Mouse (Mus musculus) stomach, embryonic 16.5 days (tissue): ENCODE results near the gene Cnn2. TPM values are rescaled to one million over a fixed set of nuclear protein-coding genes. Genes with fewer than 3 reads are reported as not detected.

Experiments
- ATAC-seq: fragments of 200-750 bp; cut with Nextera tagmentation; 2 replicates; pipeline ENCODE4 v1.8.0; 2017; ENCODE audit warnings: moderate number of reproducible peaks, moderate TSS enrichment; ENCODE audit not compliant: insufficient read depth, low FRiP score
- H3K27ac ChIP-seq: fragments of 300-500 bp; sonication (generic); 2 replicates; pipeline ENCODE4 v1.5.1; 2014; ENCODE audit warnings: low read length
- H3K27me3 ChIP-seq: fragments of 300-500 bp; sonication (generic); 2 replicates; pipeline ENCODE4 v1.6.1; 2014; ENCODE audit warnings: low read length, control low read depth, mixed read lengths; ENCODE audit not compliant: control insufficient read depth, insufficient read depth
- H3K36me3 ChIP-seq: fragments of 300-500 bp; sonication (generic); 2 replicates; pipeline ENCODE4 v1.6.1; 2014; ENCODE audit warnings: low read length; ENCODE audit not compliant: control insufficient read depth, insufficient read depth
- H3K4me1 ChIP-seq: fragments of 300-500 bp; sonication (generic); 2 replicates; pipeline ENCODE4 v1.6.1; 2014; ENCODE audit warnings: low read length, control low read depth, mixed read lengths; ENCODE audit not compliant: control insufficient read depth, insufficient read depth
- H3K4me2 ChIP-seq: fragments of 300-500 bp; sonication (generic); 2 replicates; pipeline ENCODE4 v1.6.1; 2014; ENCODE audit warnings: low read depth, low read length, mixed read lengths
- H3K4me3 ChIP-seq: fragments of 300-500 bp; sonication (generic); replicated peaks from 2 replicates; pipeline ENCODE4 v1.5.1; 2014; ENCODE audit warnings: mild to moderate bottlenecking, low read length
- H3K9ac ChIP-seq: fragments of 300-500 bp; sonication (generic); 2 replicates; pipeline ENCODE4 v1.6.1; 2014; ENCODE audit warnings: low read length
- H3K9me3 ChIP-seq: fragments of 300-500 bp; sonication (generic); replicated peaks from 2 replicates; pipeline ENCODE4 v1.6.1; 2016; ENCODE audit warnings: low read length, control low read depth; ENCODE audit not compliant: control insufficient read depth
- WGBS: fragments of 180-500 bp; shearing (Covaris S2); extraction: QIAGEN DNeasy Blood & Tissue Kit; methylation state at CpG from one replicate; pipeline ENCODE4 v1.1.7; 2014; 5-methylcytosine and 5-hydroxymethylcytosine counted together
- polyA plus RNA-seq: library from polyadenylated mRNA; unstranded; fragments of >200 nt; fragmentation: Nextera tagmentation; extraction: Ambion mirVana; gene quantifications from 2 replicates; pipeline ENCODE4 v1.2.1, GENCODE M21; 2015

Gene Cnn2
- polyA plus RNA-seq, 1 experiment from 2014 or later = 333 TPM

DNA sequence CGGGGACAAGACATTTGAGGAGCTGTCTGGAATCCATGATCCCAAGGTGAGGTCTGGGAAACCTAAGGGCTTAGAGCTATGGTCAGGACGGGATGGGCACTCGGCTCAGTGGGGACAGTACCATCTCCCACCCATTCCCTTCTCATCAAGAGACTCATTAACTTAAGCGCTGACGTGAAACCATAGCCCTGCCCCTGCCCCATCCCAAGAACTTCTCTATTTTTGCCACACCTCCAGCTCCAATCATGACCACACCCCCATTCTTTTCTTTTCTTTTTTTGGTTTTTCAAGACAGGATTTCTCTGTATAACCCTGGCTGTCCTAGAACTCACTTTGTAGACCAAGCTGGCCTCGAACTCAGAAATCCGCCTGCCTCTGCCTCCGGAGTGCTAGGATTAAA lies 13.7 kb upstream of the Cnn2 start:
- ATAC-seq = no peak
- 0 out of 2 replicates have a peak, but pooled peaks cover 9% of the 10 kb centered on the region for H3K9me3 ChIP-seq
- H3K4me1 ChIP-seq = peaks cover 11% of the 10 kb centered on the region
- H3K27ac ChIP-seq = no peak overlapping the region
- no peak overlapping the region for H3K4me2 ChIP-seq
- peaks cover 38% of the 10 kb centered on the region for H3K36me3 ChIP-seq
- H3K9ac ChIP-seq = no peak overlapping the region
- H3K27me3 ChIP-seq = peaks cover 2% of the 10 kb centered on the region; the same call in 1 of the 2 replicates
- WGBS = 79% methylated on average over 8 of the region's 8 CpGs
- H3K4me3 ChIP-seq = no peak overlapping the region

GRCm38 (mm10) chr10:79976071-79976721 lies 12.2 kb upstream of the Cnn2 start:
- no peak overlapping the region for H3K4me3 ChIP-seq
- no peak overlapping the region for H3K4me2 ChIP-seq
- H3K27me3 ChIP-seq = no peaks in the 10 kb centered on the region; the same call in 1 of the 2 replicates
- H3K27ac ChIP-seq = no peak overlapping the region
- 84% methylated on average over 28 of the region's 28 CpGs for WGBS
- 0 out of 2 replicates have a peak, but pooled peaks cover 9% of the 10 kb centered on the region for H3K9me3 ChIP-seq
- ATAC-seq = no peak
- H3K36me3 ChIP-seq = peaks cover 38% of the 10 kb centered on the region
- peaks cover 2% of the 10 kb centered on the region for H3K4me1 ChIP-seq
- H3K9ac ChIP-seq = no peak overlapping the region

GRCm38 (mm10) chr10:79976722-79977107 lies 11.7 kb upstream of the Cnn2 start:
- H3K27me3 ChIP-seq = no peaks in the 10 kb centered on the region; the same call in 1 of the 2 replicates
- H3K9ac ChIP-seq = no peak overlapping the region
- H3K9me3 ChIP-seq = 0 out of 2 replicates have a peak, but pooled peaks cover 9% of the 10 kb centered on the region
- no peak overlapping the region for H3K27ac ChIP-seq
- no peaks in the 10 kb centered on the region for H3K4me1 ChIP-seq
- no peak overlapping the region for H3K4me2 ChIP-seq
- peaks cover 38% of the 10 kb centered on the region for H3K36me3 ChIP-seq
- no peak overlapping the region for H3K4me3 ChIP-seq
- ATAC-seq = no peak
- WGBS = 78% methylated on average over 36 of the region's 36 CpGs

DNA sequence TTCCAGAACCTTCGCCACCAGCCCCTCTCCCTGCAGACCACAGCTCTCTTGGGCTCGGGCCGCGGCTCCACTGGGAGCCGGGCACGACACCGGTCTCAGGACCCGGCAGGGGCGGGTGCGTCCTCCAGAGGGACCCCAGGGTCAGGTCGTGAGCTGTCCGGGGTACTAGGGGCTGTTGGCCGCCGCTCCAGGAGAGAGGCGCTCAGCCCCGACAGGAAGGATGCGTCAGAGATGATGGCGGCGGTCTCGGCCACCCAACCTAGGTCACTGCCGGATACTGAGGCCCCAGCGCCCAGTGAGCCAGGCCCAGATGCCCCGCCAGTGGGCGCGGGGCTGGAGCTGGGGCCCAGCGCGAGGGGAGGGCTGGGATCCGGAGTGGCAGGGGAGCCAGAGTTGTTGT lies 11.1 kb upstream of the Cnn2 start:
- Histone ChIP-seq H3K4me3 (no peak overlapping the region), H3K9me3 (0 out of 2 replicates have a peak, but pooled peaks cover 9% of the 10 kb centered on the region), H3K9ac (no peak overlapping the region), H3K36me3 (peaks cover 38% of the 10 kb centered on the region), H3K4me2 (no peak overlapping the region), H3K27me3 (no peaks in the 10 kb centered on the region), H3K27ac (no peak overlapping the region), H3K4me1 (peaks cover under 1% of the 10 kb centered on the region)
- ATAC-seq = no peak
- 84% methylated on average over 27 of the region's 28 CpGs for WGBS

GRCm38 (mm10) chr10:79978061-79978460 lies 10.3 kb upstream of the Cnn2 start:
- WGBS = 95% methylated on average over 21 of the region's 21 CpGs
- Histone ChIP-seq H3K4me1 (peaks cover 8% of the 10 kb centered on the region), H3K4me3 (no peak overlapping the region), H3K9ac (no peak overlapping the region), H3K27ac (no peak overlapping the region), H3K36me3 (peaks cover 38% of the 10 kb centered on the region), H3K27me3 (no peaks in the 10 kb centered on the region), H3K9me3 (0 out of 2 replicates have a peak, but pooled peaks cover 9% of the 10 kb centered on the region), H3K4me2 (no peak overlapping the region)
- ATAC-seq = no peak

DNA sequence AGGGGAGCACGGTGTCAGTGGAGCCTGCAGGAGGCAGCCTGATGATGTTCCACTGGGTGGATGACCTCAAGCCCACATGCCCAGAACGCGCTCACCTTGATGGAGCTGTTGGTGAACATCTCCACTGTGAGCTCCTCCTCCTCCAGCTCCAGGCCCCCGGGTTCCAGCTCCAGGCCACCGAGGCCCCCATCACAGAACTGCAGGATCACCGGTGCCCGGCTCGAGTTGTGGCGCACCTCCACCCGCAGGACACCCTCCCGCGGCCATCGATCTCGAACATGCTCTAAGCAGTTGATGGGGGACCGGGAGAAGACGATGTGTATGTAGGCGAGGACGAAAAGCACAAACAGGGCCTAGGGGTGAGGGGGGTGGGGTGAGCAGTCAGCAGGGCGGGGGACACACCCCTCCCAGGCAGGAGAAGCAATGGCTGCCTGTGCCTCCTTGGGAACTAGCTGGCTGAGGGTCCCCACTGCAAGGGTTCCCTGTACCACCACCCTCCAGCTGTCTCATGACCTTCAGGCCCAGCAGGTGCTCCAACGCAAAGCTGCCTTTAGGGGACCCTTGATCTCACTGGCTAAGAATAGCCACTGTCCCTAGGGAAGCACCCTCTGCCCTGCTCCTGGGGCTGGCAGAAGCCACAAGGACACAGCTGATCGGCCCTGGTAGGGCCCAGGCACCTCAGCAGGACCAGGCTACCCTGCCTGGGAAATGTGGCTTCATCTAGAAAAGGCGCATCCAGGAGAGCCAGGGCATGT lies 8.8 kb upstream of the Cnn2 start:
- 92% methylated on average over 22 of the region's 22 CpGs for WGBS
- no peak for ATAC-seq
- no peak overlapping the region for H3K9ac ChIP-seq
- H3K4me3 ChIP-seq = no peak overlapping the region
- peaks cover 38% of the 10 kb centered on the region for H3K36me3 ChIP-seq
- no peak overlapping the region for H3K27ac ChIP-seq
- no peaks in the 10 kb centered on the region for H3K27me3 ChIP-seq
- peaks cover 13% of the 10 kb centered on the region for H3K4me1 ChIP-seq
- no peak overlapping the region for H3K4me2 ChIP-seq
- 0 out of 2 replicates have a peak, but pooled peaks cover 9% of the 10 kb centered on the region for H3K9me3 ChIP-seq

DNA sequence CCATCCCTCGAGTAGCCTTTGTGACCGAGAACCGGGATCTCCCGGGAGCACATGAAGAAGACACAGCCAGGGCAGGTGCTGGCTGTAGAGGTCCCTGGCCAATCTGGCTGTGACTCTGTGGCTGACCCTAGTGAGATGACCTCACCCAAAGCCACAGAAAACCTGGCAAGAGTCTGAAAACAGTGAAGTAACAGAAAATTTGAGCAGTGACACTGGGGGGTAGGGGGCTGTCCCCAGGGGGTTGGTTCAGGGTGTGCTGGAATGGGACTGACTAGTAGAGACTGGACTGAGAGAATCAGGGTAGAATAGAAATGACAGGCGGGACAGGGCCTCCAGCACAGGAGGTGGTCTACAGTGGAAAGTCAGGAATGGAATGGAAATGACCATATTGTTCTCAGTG lies 5.2 kb upstream of the Cnn2 start:
- H3K36me3 ChIP-seq = peaks cover 7% of the 10 kb centered on the region
- peak overlapping the region; percentile 98 for H3K27ac ChIP-seq
- 73% methylated on average over 5 of the region's 5 CpGs for WGBS
- peak overlapping the region; percentile 92 for H3K9ac ChIP-seq
- peaks cover 34% of the 10 kb centered on the region for H3K4me1 ChIP-seq
- peak overlapping the region; percentile 90 for H3K4me2 ChIP-seq
- H3K9me3 ChIP-seq = no peaks in the 10 kb centered on the region
- peak overlapping the region; percentile 72 for H3K4me3 ChIP-seq
- H3K27me3 ChIP-seq = no peaks in the 10 kb centered on the region
- ATAC-seq = no peak

- no peak for ATAC-seq
- Histone ChIP-seq H3K27me3 (no peaks in the 10 kb centered on the region), H3K9ac (peak overlapping the region; percentile 92), H3K27ac (peak overlapping the region; percentile 98), H3K4me3 (peak overlapping the region; percentile 72), H3K36me3 (peaks cover 2% of the 10 kb centered on the region; the same call in 1 of the 2 replicates), H3K4me1 (peaks cover 34% of the 10 kb centered on the region), H3K4me2 (peak overlapping the region; percentile 90), H3K9me3 (no peaks in the 10 kb centered on the region)
- under 1% methylated on average over 20 of the region's 21 CpGs for WGBS
Observed at GRCm38 (mm10) chr10:79983670-79984069, 4.7 kb upstream of the Cnn2 start.

DNA sequence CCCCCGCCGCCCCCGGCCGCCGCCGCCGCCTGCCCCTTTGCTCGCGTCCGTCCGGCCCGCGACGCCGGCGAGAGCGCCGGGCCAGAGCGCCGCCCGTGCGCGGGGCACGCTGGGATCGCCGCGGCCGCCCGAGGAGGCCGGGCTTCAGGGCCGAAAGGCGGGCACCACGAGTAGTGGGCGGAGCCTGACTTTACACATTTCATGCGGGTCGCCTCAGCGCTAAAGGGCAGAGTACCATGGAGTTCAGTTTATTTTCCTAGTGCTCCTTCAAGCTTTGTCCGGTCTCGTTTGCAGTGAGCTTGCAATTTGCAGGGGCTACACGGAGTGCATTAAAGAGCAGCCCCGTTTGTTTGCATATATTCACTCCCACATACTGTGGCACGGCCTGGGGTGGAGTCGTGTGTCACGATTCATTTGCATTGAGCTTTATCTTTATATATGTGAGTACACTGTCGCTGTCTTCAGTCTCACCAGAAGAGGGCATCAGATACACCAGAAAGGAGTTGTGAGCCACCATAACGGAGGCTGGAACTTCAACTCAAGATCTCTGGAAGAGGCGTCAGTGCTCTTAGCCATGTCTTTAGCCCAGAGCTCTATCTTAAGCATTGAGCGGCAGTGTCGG lies 4.1 kb upstream of the Cnn2 start, which contains the start of gene Tmem259:
Tmem259 (minus strand) TSS at position 136 of the 622 bp plus-strand sequence.
- H3K36me3 ChIP-seq = no peaks in the 10 kb centered on the region
- no peaks in the 10 kb centered on the region for H3K9me3 ChIP-seq
- H3K9ac ChIP-seq = peak within 1 kb of the TSS; percentile 92
- H3K27me3 ChIP-seq = no peaks in the 10 kb centered on the region
- WGBS = under 1% methylated on average over 49 of the region's 49 CpGs
- H3K4me3 ChIP-seq = peak within 1 kb of the TSS; percentile 72
- ATAC-seq = peak; percentile 73
- H3K27ac ChIP-seq = peak within 1 kb of the TSS; percentile 98
- peaks cover 36% of the 10 kb centered on the region for H3K4me1 ChIP-seq
- peak within 1 kb of the TSS; percentile 90 for H3K4me2 ChIP-seq
